Mouse (Mus musculus): Measurements from ENCODE around the gene Mfsd11. TPM values are rescaled to one million over a fixed set of nuclear protein-coding genes. Genes with fewer than 3 reads are reported as not detected.

Gene Mfsd11
- total RNA-seq, 2 experiments from 2014 or later, result 39.3 to 41.8 TPM

GRCm38 (mm10) chr11:116851576-116852290 is 507 bp upstream of the Mfsd11 start:
- TF ChIP-seq CTCF (IDR thresholded peaks at IDR 0.05), result no peak
- DNase-seq (ENCODE audit: extremely low spot score in 1 of 2, low spot score in 2 of 2), result no peak
- intact Hi-C loops (cut with DNase I), result no loop called here
- Histone ChIP-seq H3K27ac (peak overlapping the region; percentile 96), H3K4me3 (peak overlapping the region; percentile 78)

GRCm38 (mm10) chr11:116852891-116853511 is 761 bp downstream of the Mfsd11 start, which contains the start of gene Srsf2:
TSS of gene Srsf2 (minus strand) at chr11:116853094.
- no peak for TF ChIP-seq CTCF (IDR thresholded peaks at IDR 0.05)
- DNase-seq (ENCODE audit: extremely low spot score in 1 of 2, low spot score in 2 of 2), result peak; percentile 98
- peak within 1 kb of the TSS; percentile 78 for H3K4me3 ChIP-seq
- intact Hi-C loops (cut with DNase I), result loop anchor here (1.0 kb wide), 1 partner anchor 10 kb away; the partner anchor contains the start of genes Jmjd6 and Mettl23
- peak within 1 kb of the TSS; percentile 96 for H3K27ac ChIP-seq

- Histone ChIP-seq H3K27ac (peak overlapping the region; percentile 96), H3K4me3 (peak overlapping the region; percentile 78)
- TF ChIP-seq CTCF (IDR thresholded peaks at IDR 0.05), result no peak
- intact Hi-C loops (cut with DNase I), result loop anchor here (1.0 kb wide), 1 partner anchor 10 kb away; the partner anchor contains the start of genes Jmjd6 and Mettl23
- DNase-seq (ENCODE audit: extremely low spot score in 1 of 2, low spot score in 2 of 2), result peak; percentile 97 to 98
These were observed 1.3 kb downstream of the Mfsd11 start for GRCm38 (mm10) chr11:116853512-116853928.

DNA sequence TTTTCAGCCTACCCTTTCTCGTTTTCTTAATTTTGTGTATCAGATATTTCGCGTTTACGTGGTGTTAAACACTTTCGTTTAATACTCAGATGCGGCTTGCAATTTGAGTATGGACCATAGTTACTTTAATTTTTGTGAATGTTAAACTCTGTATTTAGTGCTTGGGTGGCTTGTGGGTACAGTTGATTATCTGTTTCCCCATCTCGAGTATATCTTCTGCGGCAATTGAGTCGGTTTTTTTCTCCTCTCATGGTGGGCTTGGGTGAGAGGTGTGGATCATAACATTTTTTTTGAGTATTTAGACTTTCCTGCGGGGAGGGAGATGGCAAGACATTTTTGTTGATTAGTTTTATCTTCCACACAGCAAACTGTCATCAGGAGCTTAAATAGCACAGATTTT is 2.0 kb downstream of the Mfsd11 start:
- Histone ChIP-seq H3K27ac (no peak overlapping the region), H3K4me3 (peak overlapping the region; percentile 78)
- intact Hi-C loops (cut with DNase I), result no loop called here
- no peak for TF ChIP-seq CTCF (IDR thresholded peaks at IDR 0.05)
- DNase-seq (ENCODE audit: extremely low spot score in 1 of 2, low spot score in 2 of 2), result no peak

DNA sequence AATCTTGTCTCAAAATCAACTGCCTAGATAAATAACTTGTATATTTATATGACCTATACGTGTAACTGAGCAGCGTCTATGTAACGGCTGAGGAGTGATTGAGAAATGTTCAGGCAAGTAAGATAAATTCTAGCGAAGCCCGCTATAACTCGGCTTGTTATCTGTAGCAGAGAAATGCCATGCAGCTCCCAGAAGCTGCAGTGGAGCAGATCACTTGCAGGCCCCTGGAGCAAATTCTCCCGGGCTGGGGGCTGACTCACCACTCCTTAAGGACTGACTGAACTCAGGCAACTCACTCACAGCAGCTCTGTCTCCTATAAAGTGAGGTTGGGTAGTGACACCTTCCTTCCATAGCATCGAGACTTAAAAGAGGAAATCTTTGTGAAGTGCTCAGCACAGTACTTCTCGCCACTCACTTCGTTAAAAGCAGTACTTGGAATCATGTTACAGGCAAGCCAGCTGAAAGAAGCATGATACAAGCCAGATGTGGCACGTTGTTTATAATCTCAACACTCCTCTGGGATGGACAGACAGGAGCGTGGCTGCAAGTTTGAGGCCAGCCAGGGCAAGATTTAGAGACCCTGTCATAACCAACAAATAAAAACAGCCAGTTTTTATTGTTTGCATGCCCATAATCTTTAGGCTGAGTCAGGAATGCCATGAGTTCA is 5.1 kb downstream of the Mfsd11 start:
- intact Hi-C loops (cut with DNase I), result no loop called here

GRCm38 (mm10) chr11:116864444-116864843 is 12.2 kb downstream of the Mfsd11 start:
- TF ChIP-seq CTCF (IDR thresholded peaks at IDR 0.05), result no peak
- no peak overlapping the region for H3K4me3 ChIP-seq
- intact Hi-C loops (cut with DNase I), result no loop called here
- DNase-seq (ENCODE audit: extremely low spot score in 1 of 2, low spot score in 2 of 2), result no peak
- H3K27ac ChIP-seq, result no peak overlapping the region

More for the DNA sequence above, 5.1 kb downstream of the Mfsd11 start:
- Histone ChIP-seq H3K27ac (no peak overlapping the region), H3K4me3 (no peak overlapping the region)
- TF ChIP-seq CTCF (IDR thresholded peaks at IDR 0.05), result no peak
- no peak for DNase-seq (ENCODE audit: extremely low spot score in 1 of 2, low spot score in 2 of 2)

DNA sequence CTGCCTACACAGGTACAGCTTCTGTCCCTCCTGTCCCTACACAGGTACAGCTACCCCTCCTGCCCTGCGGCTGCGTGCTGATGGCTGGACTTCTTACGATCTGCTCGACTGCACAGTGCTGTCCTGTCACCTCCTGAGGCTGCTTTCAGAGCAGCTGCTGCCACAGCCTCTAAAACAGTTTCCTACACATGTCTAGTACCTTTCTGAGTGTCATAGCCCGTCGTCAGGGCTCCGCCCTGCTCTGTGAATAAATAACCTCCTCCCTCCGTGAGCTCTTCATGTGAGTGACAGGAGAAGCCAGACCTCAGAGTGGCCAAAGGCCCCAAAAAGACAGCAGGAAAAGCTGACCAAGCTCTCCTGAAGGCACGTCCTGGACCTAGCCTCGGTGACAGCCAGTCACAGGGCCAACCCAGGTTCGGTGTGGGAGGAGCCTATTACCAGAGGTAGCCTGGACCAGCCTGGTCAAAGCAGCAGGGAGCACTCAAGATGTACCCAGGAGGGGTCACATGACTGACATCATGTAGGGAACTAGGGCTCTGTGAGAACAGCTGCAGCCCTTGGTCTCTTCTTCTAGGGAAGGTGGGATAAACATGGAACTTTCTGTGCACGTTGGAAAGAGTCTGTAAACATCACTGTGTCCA is 13.8 kb downstream of the Mfsd11 start:
- Histone ChIP-seq H3K4me3 (no peak overlapping the region), H3K27ac (no peak overlapping the region)
- intact Hi-C loops (cut with DNase I), result no loop called here
- DNase-seq (ENCODE audit: extremely low spot score in 1 of 2, low spot score in 2 of 2), result no peak
- TF ChIP-seq CTCF (IDR thresholded peaks at IDR 0.05), result no peak

DNA sequence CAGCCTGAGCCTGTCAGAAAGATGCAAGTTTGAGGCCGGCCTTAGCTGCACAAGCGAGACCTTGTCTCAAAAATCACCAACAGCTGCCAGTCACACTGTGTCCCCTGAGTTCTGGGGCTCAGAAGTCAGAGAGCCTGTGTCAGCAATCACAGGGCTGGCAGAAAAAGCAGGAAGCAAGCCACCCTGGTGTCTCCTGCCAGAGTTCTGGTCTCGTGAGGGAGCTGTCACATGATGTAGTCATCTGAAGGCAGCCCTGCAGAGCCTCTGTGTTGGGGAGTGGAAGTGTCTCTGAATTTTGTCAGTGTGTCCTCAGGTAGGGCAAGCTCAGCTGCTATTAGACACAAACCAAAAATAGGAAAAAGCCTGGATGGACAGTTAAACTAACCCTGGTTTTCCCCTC is 15.9 kb downstream of the Mfsd11 start:
- TF ChIP-seq CTCF (IDR thresholded peaks at IDR 0.05), result no peak
- Histone ChIP-seq H3K4me3 (no peak overlapping the region), H3K27ac (no peak overlapping the region; the same call in 1 of the 2 replicates)
- intact Hi-C loops (cut with DNase I), result no loop called here
- no peak for DNase-seq (ENCODE audit: extremely low spot score in 1 of 2, low spot score in 2 of 2)

DNA sequence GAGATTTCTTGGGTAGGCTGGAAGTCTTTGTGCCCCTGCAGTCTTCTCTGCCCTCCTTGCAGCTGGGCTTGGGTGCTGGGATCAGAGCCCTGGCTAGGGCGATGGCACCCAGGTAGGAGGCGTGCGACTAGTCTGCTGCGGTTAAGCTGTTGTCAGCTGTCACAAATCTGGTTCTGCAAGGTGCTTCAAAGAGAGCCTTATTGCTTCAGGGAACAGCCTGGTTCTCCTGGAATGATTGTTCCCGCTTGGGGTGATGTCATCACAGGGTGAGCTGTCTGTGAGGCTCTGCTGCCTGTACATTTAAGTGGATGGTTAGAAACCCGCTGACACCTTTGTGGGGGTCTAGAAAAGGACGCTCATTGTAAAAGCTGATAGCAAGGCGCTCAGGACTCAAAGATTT is 17.0 kb downstream of the Mfsd11 start:
- intact Hi-C loops (cut with DNase I), result no loop called here
- Histone ChIP-seq H3K4me3 (no peak overlapping the region), H3K27ac (no peak overlapping the region)
- no peak for TF ChIP-seq CTCF (IDR thresholded peaks at IDR 0.05)
- DNase-seq (ENCODE audit: extremely low spot score in 1 of 2, low spot score in 2 of 2), result no peak

- DNase-seq (ENCODE audit: extremely low spot score in 1 of 2, low spot score in 2 of 2), result no peak
- Histone ChIP-seq H3K27ac (no peak overlapping the region), H3K4me3 (no peak overlapping the region)
- TF ChIP-seq CTCF (IDR thresholded peaks at IDR 0.05), result no peak
- intact Hi-C loops (cut with DNase I), result no loop called here
These were observed 17.4 kb downstream of the Mfsd11 start for GRCm38 (mm10) chr11:116869641-116870040.

GRCm38 (mm10) chr11:116871538-116871937 is 19.3 kb downstream of the Mfsd11 start:
- intact Hi-C loops (cut with DNase I), result no loop called here
- no peak for DNase-seq (ENCODE audit: extremely low spot score in 1 of 2, low spot score in 2 of 2)
- H3K4me3 ChIP-seq, result no peak overlapping the region
- no peak overlapping the region for H3K27ac ChIP-seq
- no peak for TF ChIP-seq CTCF (IDR thresholded peaks at IDR 0.05)

DNA sequence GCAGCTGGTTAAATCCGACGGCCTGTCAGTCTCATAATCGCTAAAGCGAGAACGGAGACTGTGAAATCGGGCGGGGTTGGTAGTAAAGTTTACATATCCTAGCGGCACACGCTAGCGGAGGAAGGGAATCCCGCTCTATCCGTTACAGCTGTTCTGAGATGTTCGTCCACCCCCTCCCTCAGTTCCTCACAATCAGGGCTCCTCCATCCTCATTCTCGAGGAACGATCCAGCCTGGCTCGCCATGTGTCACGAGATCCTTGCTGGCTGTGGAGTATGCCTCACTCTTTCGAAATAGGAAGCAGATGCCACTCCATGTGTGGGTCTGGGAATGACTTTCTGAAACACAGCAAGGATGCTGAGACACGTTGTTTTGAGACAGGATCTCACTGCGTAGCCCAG is 21.7 kb downstream of the Mfsd11 start:
- intact Hi-C loops (cut with DNase I), result no loop called here
- Histone ChIP-seq H3K27ac (no peak overlapping the region), H3K4me3 (no peak overlapping the region)
- no peak for TF ChIP-seq CTCF (IDR thresholded peaks at IDR 0.05)
- DNase-seq (ENCODE audit: extremely low spot score in 1 of 2, low spot score in 2 of 2), result no peak

Data from left cerebral cortex, adult 2 months (tissue).